Mouse (Mus musculus): ENCODE data around the gene Ngp.
A peak's percentile ranks its signal among the peaks of the same experiment; 100 is the strongest.
"Not testable (repeated sequence)": the region's sequence is repeated elsewhere in the genome, so short reads cannot be mapped to it uniquely, and the experiment has no call there.

Ngp gene

DNA sequence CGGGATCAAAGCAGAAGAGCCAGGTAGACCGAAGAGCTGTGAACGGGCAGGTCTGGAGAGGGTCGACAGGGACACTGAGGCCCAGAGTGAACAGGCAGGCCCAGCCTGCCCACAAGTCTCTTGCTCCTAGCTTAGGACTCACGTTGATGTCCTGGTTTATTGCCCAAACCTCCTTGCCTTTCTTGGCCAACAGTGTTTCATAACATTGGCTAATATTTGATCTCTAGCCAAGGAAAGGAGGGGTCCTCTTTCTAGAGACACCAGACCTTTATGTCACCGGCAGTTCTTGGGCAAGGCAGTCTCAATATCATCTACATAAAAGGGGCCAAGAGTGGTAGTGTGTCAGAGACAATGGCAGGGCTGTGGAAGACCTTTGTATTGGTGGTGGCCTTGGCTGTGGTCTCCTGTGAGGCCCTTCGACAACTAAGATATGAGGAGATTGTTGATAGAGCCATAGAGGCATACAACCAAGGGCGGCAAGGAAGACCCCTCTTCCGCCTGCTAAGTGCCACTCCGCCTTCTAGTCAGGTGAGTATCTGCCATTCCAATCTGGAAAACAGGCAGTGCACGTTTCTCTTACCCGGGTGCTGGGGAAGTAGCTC, at the start of gene Ngp:
Ngp (plus strand) TSS at position 237 of the 602 bp plus-strand sequence.
- DNase-seq (ENCODE audit: low spot score in 2 of 2) = no peak

DNA sequence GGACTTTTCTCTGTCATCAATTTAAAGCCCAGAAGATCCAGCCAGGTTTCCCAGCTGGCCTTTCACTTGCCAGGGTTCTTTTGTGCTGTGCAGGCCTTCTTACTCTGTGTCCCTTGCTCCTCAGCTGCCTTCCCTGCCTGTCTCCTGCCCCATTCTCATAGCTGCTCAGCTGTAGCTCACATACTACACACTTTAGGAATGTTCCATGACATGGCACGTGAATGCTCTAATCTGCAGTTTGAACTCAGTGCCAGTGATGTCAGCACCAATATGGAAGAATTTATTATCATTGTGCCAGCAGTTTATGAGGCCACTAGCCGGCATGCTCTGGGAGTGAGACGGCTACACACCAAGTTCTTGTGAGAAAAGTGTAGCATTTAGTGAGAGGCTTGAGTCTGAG, 49.7 kb upstream of the Ngp start:
- DNase-seq (ENCODE audit: low spot score in 2 of 2) = no peak

DNA sequence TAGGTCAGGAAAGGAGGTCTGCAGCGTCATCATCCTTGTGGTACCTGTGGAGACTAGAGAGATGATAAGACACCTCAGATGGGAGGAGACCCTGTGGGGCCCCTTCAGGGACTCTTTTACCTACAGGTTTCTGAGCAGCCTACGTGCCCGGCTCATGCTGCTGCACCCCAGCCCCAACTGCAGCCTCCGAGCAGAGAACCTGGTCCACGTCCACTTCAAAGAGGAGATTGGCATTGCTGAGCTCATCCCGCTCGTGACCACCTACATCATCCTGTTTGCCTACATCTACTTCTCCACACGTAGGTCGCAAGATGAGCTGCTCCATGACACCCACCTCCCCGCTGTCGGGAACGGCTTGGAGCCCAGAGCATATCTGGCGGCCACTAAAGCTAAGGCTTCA, 45.7 kb upstream of the Ngp start:
- no peak for DNase-seq (ENCODE audit: low spot score in 2 of 2)

DNA sequence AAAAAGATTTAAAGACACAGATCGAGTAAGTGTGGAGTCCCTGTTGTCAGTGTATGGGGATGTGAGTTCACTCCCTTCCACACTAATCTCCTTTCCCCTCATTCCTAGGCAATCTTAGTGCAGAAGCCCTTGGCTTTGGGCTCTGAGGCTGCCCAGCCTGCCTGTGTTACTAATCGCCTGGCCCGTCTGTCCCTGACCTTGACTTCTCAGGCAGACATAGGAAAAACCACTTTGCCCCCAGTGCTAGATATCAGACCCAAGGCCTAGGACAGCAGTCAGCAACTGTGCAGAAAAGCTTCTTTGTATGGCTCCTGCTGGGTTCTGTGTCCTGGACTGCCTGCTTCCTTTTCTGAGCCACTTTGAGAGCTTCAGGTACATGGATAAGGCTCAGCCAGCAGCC, 43.9 kb upstream of the Ngp start:
- no peak for DNase-seq (ENCODE audit: low spot score in 2 of 2)

DNA sequence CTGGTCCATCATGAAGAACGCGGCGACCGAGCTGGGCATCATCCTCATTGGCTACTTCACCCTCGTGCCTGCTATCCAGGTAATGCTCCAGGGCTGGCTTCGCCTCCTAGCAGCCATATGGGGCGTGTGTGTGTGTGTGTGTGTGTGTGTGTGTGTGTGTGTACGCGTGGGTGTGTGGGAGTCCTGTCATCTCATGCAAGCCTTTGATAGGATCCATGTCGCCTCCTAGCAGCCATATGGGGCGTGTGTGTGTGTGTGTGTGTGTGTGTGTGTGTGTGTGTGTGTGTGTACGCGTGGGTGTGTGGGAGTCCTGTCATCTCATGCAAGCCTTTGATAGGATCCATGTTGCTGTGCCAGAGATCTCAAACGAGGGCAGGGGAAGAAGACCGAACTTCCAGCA, 41.9 kb upstream of the Ngp start:
- DNase-seq (ENCODE audit: low spot score in 2 of 2) = peak in 1 of 2 experiments; percentile 47

DNA sequence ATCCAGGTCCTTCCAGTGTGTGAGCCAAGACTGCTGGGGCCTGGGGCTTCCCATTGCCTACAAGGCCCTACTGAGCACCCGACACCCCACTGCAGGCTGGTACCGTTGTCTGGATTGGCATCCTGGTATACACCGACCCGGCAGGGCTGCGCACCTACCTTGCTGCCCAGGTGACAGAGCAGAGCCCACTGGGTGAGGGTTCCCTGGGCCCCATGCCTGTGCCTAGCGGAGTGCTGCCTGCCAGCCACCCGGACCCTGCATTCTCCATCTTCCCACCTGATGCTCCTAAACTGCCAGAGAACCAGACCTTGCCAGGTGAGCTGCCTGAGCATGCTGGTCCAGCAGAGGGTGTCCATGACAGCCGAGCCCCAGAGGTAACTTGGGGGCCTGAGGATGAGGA, 40.2 kb upstream of the Ngp start:
- no peak for DNase-seq (ENCODE audit: low spot score in 2 of 2)

DNA sequence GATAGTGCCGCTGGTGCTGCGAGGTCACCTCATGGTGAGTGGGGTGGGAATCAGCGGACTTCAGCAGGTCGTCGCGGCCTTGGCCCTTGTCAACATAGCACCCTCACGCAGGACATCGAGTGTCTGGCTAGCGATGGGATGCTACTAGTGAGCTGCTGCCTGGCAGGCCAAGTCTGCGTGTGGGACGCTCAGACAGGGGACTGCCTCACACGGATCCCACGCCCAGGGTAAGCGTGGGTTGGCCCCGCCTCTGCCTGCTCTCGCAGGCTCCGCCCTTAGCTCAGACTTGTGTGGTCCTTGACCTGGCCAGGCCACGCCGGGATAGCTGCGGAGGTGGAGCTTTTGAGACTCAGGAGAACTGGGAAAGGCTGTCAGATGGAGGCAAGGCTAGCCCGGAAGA, 38.9 kb upstream of the Ngp start:
- no peak for DNase-seq (ENCODE audit: low spot score in 2 of 2)

DNA sequence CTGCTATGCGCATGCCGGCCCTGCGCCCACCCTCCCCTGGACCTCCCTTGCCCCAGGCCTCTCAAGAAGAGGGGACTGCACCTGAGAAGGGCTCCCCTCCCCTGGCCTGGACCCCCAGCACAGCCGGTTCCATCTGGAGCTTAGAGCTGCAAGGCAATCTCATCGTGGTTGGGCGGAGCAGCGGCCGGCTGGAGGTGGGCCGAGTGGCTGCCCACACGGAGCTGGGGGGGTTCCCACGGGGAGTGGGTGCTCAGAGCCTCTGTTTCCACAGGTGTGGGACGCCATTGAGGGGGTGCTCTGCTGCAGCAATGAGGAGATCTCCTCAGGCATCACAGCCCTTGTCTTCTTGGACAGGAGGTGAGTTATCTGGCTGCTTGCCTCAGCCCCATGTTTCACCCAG, 38.3 kb upstream of the Ngp start:
- DNase-seq (ENCODE audit: low spot score in 2 of 2) = no peak

DNA sequence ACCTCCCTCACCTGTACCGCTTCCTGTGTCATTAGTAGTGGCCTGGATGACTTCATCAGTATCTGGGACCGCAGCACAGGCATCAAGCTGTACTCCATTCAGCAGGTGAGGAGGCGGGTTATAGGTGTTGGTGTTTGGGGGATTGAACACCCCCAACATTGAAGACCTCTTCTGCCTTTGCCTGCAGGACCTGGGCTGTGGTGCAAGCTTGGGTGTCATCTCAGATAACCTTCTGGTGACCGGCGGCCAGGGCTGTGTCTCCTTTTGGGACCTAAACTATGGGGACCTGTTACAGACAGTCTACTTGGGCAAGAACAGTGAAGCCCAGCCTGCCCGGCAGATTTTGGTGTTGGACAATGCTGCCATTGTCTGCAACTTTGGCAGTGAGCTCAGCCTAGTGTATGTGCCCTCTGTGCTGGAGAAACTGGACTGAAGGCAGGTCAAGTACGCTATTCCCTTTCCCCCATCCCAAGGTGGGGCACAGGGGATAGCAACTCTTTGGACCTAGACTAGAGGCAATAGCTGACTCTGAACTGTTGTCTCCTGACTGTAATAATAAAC, 35.1 kb upstream of the Ngp start:
- no peak for DNase-seq (ENCODE audit: low spot score in 2 of 2)

DNA sequence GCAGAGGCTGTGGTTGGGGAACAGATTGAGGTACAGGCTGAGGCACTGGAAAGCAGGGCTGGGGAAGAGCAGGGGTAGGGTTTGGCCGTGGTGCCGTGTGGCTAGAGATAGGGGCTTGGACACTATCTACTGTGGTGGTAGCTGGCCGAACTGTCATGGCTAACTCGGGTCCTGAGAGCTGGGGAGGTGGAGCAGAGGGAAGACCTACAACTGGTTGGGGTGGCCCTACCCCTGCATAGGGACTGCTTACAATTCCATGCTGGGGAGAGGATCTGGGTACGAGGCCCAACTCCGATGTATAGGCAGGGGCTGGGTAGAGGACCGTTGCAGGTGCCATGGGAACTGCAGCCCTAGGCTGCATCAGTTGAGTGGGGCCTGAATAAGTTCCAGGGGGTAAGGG, 31.5 kb upstream of the Ngp start:
- DNase-seq (ENCODE audit: low spot score in 2 of 2) = no peak

DNA sequence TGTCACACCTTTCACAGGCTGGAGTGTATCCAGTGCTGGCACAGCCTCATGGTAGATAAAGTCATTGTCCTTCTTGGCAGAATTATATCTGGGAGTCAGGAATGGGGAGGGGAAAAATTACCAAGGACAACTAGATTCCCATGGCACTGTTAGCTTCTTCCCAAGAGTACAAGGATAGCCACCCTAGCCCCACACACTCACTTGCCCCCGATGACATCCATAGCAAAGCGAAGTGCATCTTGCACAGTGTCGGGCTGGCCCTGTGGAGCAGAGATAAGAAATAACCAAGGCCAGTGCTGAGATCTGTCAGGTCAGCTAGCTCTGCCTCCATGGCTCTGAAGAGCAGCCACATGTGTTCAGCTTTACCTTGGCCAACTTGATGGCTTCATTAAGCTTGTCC, 28.7 kb upstream of the Ngp start:
- no peak for DNase-seq (ENCODE audit: low spot score in 2 of 2)

DNA sequence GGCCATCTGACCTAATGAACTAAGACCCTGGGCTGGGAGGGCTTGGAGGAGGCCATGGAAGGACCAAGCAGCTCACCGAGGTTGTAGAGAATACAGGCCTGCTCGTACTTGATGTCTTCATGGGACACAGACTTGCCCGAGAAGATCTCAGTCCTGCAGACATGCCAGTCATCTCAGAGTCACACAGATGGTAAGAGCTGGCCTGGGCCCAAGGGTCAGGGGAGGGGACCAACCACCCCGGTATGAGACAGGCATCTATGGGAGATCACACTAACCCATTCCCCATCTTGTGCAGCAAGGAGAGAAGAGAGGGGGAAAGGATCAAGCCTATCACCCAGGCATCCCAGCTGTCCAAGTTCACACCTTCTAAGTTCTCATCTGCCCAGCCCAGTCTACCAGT, 26.3 kb upstream of the Ngp start:
- DNase-seq (ENCODE audit: low spot score in 2 of 2) = no peak

DNA sequence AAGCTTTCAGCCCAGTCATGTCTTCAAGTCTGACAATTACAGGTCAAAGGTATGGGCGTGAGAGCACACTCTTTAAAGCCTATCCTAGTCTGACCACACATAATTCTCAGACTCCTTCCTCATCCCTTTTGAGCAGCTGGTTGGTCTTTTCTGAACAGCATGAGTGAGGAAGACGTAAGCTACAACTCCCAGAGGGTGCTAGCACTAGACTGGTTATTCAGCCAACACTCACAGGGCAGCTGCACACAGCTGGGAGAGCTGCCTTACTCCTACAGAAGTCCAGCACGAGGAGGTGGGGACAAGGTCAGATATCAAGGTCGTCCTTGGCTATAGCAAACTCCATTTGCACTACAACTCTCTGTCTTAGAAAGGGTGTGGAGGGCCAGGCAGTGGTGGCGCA, 18.9 kb upstream of the Ngp start:
- DNase-seq (ENCODE audit: low spot score in 2 of 2) = no peak

DNA sequence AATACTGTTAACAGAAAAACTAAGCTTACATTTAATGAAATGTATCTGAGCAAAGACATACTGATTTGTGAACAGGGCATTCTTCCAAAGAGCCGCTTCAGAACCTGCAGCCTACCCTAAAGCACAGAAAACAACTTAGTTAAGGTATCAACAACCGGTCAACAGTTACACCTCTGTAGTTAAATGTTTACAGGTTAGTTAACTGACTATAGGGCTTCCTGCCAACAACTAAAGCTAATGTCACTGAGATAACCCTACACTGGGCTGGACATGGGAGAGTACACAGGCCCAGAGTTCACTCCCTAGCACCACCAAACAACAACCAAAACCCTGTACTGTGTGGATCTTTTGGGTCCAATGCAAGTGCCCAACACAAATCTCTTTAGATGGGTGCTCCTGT, 16.8 kb upstream of the Ngp start:
- DNase-seq (ENCODE audit: low spot score in 2 of 2) = no peak

DNA sequence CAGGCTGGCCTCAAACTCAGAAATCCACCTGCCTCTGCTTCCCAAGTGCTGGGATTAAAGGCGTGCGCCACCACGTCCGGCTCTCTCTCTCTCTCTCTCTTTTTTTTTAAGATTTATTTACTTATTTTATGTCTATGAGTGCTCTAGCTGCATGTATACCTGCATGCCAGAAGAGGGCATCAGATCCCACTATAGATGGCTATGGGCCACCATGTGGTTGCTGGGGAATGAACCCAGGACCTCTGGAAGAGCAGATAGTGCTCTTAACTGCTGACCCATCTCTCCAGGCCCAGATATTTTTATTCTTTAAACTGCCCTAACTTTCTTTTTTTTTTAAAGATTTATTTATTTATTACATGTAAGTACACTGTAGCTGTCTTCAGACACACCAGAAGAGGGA, 16.3 kb upstream of the Ngp start:
- not testable (repeated sequence) for DNase-seq (ENCODE audit: low spot score in 2 of 2)

DNA sequence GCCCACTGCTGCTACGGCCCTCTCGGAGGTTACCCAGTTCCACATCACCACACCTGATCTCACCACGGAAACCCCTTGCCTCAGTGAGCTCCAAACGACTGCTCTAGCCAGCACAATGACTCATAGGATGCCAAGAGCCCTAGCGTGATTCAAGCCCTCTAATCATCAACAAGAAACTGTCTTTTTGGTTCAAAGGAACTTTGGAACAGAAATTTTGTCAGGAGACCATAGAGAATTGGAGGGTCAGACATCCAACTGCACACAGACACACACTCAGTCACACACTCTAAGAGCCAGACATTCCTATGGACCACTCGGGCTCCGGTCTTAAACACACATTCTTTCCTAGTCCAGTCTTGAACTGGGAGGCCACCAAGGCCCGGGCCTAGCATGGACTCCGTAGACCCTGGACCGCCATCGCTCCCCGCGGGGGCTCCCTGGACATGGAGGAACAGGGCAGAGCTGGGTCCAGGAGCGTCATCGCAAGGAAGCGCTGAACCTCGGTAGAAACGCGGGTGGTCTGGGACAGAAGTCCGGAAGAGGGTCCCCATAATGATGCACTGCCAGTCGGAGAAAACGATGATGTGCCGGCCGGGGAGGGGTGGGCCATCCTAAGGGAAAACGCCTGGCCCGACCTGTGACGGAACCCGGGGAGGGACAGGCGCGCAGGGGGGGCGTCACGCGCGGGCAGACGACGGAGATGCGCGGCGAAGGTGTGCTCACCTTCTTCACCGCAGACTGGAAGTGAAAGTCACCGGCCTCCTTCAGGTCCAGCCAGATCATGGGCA, 12.0 kb upstream of the Ngp start:
- peak in 1 of 2 experiments; percentile 30 for DNase-seq (ENCODE audit: low spot score in 2 of 2)

DNA sequence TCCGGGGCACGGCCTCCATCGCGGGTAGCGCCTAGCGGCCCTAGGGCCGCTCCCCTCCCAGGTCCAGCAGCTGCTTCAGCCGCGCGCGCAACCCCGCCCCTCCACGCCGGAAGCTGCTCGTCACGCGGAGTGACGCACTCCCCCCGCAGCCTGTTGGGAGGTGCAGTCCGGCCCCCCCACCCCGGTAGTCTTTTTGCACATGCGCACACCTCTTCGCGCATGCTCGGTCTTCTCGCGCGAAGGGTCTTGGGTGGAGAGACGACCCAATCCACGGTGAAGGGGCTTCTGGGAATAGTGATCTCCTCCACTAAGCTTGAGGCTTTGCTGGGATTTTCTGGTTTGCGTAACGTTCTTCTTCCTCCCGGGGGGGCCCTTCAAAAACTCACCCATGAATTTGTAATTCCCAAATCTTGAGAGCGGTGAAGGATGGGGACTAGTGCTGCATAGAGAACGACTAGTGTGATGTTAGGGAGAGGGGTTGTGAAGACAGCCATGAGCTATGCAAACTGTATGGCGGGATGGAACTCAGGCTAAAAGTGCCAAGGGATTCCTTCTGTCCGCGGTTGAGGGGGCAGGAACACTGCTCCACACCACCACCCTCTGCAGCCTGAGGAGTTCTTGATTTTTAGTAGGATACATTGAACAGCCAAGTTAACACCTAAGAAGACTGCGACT, 11.3 kb upstream of the Ngp start, which contains the start of gene Ptpn23:
Ptpn23 (minus strand) TSS at position 115 of the 675 bp plus-strand sequence.
- peak; percentile 85 to 92 for DNase-seq (ENCODE audit: low spot score in 2 of 2)

DNA sequence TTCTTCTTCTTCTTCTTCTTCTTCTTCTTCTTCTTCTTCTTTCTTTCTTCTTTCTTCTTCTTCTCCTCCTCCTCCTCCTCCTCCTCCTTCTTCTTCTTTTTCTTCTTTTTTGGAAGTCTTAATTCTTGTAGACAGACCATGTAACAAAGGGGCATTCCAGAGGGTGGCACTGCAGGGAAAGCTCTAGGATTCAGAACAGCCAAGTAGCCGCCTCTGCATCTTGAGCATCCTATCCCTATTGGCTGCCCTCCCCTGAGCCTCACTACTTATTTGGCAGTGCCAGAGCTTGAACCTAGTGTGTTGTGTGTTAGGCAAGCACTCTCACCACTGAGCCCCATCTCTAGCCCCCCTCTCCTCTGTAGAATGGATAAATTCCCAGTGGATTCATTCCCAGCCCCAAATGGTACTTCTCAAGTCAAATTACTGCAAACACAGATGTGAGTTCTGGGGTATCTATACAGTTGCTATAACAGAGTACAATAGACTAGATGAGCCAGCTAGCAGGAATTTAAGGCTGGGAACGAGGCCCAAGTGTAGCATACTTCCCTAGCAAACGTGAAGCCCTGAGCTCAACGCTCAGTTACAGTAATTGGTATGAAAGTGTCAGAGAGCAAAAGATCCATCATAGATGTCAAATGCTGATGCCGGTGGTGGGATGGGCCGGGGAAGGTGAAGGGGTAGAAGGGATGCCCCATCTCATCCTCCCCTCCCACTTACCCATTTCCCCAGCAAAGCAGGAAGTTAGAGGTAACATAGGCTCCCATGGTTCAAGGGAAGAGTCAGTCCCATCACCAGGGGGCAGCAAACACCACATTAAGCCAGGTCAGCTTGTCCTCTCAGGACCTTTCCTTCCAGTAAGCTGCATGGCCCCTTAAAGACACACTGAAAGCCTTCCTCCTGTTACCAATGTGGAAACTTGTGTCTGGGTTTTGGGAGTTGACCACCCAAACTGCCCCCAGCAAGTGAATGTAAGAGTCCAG, 8.3 kb upstream of the Ngp start:
- peak in 1 of 2 experiments; percentile 84 for DNase-seq (ENCODE audit: low spot score in 2 of 2)

DNA sequence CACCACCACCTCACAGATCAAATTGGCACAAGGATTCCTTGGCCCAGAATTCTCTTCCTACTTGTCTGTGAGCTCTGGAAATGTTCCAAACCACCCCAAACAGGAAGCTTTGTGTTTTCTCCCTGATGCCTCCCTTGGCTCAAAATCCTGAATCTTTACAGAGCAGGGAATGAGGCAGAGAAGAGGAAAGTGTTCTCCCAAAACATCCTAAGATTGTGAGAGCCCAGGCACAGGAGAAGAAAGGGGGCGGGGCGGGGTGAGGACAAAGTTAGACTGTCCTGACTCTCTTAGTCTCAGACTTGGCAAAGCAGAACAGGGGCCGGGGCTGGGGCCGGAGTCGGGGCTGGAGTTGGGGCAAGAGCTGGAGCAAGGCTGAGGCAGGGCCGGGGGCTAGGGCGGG, 6.6 kb upstream of the Ngp start:
- DNase-seq (ENCODE audit: low spot score in 2 of 2) = no peak

DNA sequence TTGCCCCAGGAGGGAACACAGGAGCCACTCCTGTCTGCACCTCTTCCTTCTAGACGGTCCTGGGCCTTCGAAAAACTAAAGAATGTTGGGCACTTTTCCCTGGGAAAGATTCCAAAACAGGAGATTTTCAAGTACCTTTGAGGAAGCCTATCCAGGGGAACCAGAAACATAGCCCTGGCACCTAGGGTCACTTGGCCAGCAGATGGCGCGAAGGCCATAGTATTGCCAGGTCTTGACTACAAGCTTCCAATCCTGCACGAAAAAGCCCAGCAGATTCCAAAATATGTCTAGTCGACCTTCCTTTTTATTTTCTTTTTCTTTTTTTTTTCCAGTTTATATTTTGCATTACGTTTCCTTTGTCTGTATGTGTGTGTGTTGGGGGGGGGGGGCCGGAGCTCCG, 5.8 kb upstream of the Ngp start:
- DNase-seq (ENCODE audit: low spot score in 2 of 2) = no peak

DNA sequence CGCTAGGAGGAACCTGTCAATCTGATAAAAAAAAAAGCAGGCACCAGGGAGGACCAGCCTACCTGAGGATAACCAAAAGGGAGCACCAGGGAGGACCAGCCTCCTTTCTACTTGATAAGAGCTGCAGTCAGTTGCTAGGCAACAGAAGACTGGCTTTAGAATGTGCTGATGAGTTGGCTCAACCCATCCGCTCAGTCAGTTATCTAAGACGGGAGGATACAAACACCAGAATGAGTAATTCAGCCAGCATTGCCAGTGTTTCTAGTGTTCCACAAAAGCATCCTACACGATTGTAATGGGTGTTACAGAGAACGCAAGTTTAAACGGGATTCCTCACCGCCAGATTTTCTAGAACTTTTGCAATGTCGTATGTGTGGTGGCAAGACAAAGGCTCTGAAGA, 11.7 kb downstream of the Ngp start:
- DNase-seq (ENCODE audit: low spot score in 2 of 2) = peak; percentile 47 to 63

DNA sequence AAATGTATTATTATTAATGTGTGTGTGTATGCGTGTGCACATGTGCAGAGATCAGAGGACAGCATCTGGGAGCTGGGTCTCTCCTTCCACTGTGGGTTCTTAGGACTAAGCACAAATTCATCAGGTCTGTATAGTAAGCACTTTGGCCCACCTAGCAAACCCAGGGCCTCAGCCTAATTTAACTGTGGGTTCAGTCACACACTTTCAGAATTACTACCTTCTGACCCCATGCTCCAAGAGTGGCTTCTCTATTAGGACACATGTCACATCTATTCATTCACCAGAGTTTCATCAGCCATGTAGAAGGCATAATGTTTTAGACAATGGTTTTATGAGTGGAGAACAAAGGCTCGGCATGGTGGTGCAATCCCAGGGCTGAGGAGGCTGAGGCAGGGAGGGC, 13.5 kb downstream of the Ngp start:
- DNase-seq (ENCODE audit: low spot score in 2 of 2) = no peak
